Mouse (Mus musculus) limb, embryonic 11.5 days (tissue): ENCODE measurements around the gene Eif2ak2. TPM values are rescaled to one million over a fixed set of nuclear protein-coding genes. Genes with fewer than 3 reads are reported as not detected.

Experiments used
- ATAC-seq: fragments of 200-750 bp; cut with Nextera tagmentation; 2 replicates; pipeline ENCODE4 v1.8.0; 2017; ENCODE audit warnings: low read depth; ENCODE audit not compliant: insufficient number of reproducible peaks, low FRiP score, low TSS enrichment
- DNase-seq: peaks from one replicate; pipeline ENCODE4 v3.0.0-alpha.2; 2015; ENCODE audit warnings: low spot score
- H3K27ac ChIP-seq: fragments of 300-500 bp; sonication (generic); replicated peaks from 2 replicates; pipeline ENCODE4 v1.5.1; 2014; ENCODE audit warnings: low read depth, mild to moderate bottlenecking, low read length
- H3K27me3 ChIP-seq: fragments of 300-500 bp; sonication (generic); 2 replicates; pipeline ENCODE4 v1.6.1; 2014; ENCODE audit warnings: mild to moderate bottlenecking, low read length, mixed read lengths; ENCODE audit not compliant: control insufficient read depth, insufficient read depth
- H3K36me3 ChIP-seq: fragments of 300-500 bp; sonication (generic); 2 replicates; pipeline ENCODE4 v1.6.1; 2014; ENCODE audit warnings: mild to moderate bottlenecking, low read length, moderate library complexity, mixed read lengths; ENCODE audit not compliant: control insufficient read depth, insufficient read depth
- H3K4me1 ChIP-seq: fragments of 300-500 bp; sonication (generic); 2 replicates; pipeline ENCODE4 v1.6.1; 2014; ENCODE audit warnings: low read length, mixed read lengths; ENCODE audit not compliant: control insufficient read depth, insufficient read depth
- H3K4me2 ChIP-seq: fragments of 300-500 bp; sonication (generic); 2 replicates; pipeline ENCODE4 v1.6.1; 2014; ENCODE audit warnings: low read depth, mild to moderate bottlenecking, moderate library complexity; ENCODE audit not compliant: severe bottlenecking
- H3K4me3 ChIP-seq: fragments of 300-500 bp; sonication (generic); 2 replicates; pipeline ENCODE4 v1.5.1; 2014; ENCODE audit warnings: low read depth, low read length
- H3K9ac ChIP-seq: fragments of 300-500 bp; sonication (generic); 2 replicates; pipeline ENCODE4 v1.6.1; 2014; ENCODE audit warnings: mild to moderate bottlenecking, low read length
- H3K9me3 ChIP-seq: fragments of 300-500 bp; sonication (generic); 2 replicates; pipeline ENCODE4 v1.6.1; 2016; ENCODE audit warnings: low read length; ENCODE audit not compliant: control insufficient read depth
- WGBS: fragments of 180-500 bp; shearing (Covaris S2); extraction: QIAGEN DNeasy Blood & Tissue Kit; methylation state at CpG from one replicate; pipeline ENCODE4 v1.1.7; 2014; 5-methylcytosine and 5-hydroxymethylcytosine counted together
- polyA plus RNA-seq: library from polyadenylated mRNA; unstranded; fragments of >200 nt; fragmentation: Nextera tagmentation; extraction: Ambion mirVana; gene quantifications from 2 replicates; pipeline ENCODE4 v1.2.1, GENCODE M21; 2014

Eif2ak2 gene
- polyA plus RNA-seq, 1 experiment from 2014 or later: 8.6 TPM

DNA sequence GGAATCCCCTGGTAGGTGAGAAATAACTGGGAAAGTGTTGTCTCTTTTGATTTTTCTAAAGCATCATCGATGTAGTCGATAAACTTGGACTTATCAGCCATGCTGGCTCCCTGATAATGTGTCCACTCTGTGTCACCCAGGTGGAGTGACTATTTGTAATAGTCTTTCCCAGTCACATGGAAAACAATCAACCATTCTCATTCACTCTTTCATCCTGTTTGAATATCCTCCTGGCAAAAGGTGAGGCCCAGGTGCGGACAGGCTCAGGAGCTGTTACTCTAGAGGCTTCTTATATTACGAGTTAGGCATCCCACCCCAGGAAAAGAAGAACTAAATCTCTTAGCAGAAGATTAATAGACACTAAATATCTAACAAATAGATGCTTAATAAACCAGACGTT is 24.5 kb upstream of the Eif2ak2 start, which contains the start of gene Sult6b1:
TSS of gene Sult6b1 (minus strand) at position 101 of the 400 bp plus-strand sequence.
- Histone ChIP-seq H3K9ac (no peak within 1 kb of the TSS), H3K27me3 (no peaks in the 10 kb centered on the region), H3K4me1 (no peaks in the 10 kb centered on the region), H3K27ac (no peak within 1 kb of the TSS), H3K4me2 (no peak within 1 kb of the TSS), H3K9me3 (no peaks in the 10 kb centered on the region), H3K36me3 (no peaks in the 10 kb centered on the region), H3K4me3 (no peak within 1 kb of the TSS)
- DNase-seq: no peak
- ATAC-seq: no peak
- 85% methylated on average over 5 of the region's 5 CpGs for WGBS

DNA sequence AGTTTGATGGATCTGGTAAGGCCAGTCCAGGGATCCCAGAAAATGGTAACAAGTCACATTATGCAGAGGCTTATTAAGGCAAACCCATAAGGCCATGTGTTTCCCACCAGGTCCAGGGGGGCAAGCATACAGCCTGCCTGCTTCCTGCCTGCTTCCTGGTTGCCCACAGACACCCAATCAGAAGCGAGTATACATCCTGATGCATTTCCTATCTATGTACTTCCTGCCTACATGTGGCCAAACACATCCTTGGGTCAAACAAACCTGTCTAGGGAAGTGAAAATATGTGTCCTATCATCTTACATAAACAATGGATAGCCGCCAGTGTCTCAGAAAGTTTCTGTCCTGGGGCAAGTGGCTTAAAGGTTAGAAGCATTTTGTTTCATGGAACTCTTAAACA is 20.8 kb upstream of the Eif2ak2 start:
- Histone ChIP-seq H3K27ac (no peak overlapping the region), H3K4me1 (no peaks in the 10 kb centered on the region), H3K36me3 (no peaks in the 10 kb centered on the region), H3K27me3 (no peaks in the 10 kb centered on the region), H3K9me3 (no peaks in the 10 kb centered on the region), H3K4me2 (no peak overlapping the region), H3K9ac (no peak overlapping the region), H3K4me3 (no peak overlapping the region)
- DNase-seq (no peak), ATAC-seq (no peak)
- 83% methylated on average over 2 of the region's 2 CpGs for WGBS

DNA sequence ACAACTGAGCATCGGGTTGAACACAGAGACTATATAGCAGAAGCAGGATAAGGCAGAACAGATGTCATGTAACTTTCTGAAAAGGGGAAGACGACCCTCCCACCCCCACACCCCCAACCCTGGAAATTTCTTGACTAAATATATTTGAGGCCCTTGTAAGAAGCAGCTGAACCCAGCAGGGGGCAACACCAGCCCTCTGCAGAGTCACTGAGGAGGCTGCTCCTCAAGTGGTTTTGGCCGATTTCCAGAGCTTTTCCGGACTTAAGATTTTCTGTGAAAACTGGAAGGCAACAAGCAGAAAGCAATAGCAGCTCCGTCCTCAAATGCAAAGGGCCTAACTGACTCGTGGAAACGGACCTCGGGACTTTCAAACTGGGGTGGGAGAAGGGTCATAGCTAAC is 13.0 kb upstream of the Eif2ak2 start:
- no peak overlapping the region for H3K4me3 ChIP-seq
- H3K4me1 ChIP-seq: no peaks in the 10 kb centered on the region
- no peak overlapping the region for H3K4me2 ChIP-seq
- no peak overlapping the region for H3K9ac ChIP-seq
- ATAC-seq: no peak
- H3K36me3 ChIP-seq: no peaks in the 10 kb centered on the region
- DNase-seq: peak; percentile 39
- H3K27ac ChIP-seq: no peak overlapping the region
- H3K27me3 ChIP-seq: no peaks in the 10 kb centered on the region
- no peaks in the 10 kb centered on the region for H3K9me3 ChIP-seq
- 44% methylated on average over 8 of the region's 8 CpGs for WGBS

DNA sequence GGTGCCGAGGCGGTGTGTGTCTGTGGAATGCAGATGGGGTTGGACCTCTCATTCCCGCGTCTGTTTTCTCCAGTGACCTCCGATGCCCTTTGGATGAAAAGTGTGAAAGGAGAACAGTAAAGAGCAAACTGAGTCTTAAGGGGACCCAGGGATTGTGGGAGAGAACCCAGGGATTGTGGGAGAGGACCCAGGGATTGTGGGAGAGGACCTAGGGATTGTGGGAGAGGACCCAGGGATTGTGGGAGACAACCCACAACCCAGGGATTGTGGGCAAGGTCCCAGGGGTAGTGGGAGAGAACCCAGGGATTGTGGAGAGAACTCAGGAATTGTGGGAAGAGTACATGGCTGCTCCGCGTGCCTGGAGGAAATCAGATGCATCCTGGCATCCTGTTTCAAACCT is 12.6 kb upstream of the Eif2ak2 start:
- Histone ChIP-seq H3K4me3 (no peak overlapping the region), H3K27me3 (no peaks in the 10 kb centered on the region), H3K4me1 (no peaks in the 10 kb centered on the region), H3K27ac (no peak overlapping the region), H3K4me2 (no peak overlapping the region), H3K36me3 (no peaks in the 10 kb centered on the region), H3K9me3 (no peaks in the 10 kb centered on the region), H3K9ac (no peak overlapping the region)
- WGBS: 81% methylated on average over 7 of the region's 7 CpGs
- DNase-seq: no peak
- ATAC-seq: no peak

DNA sequence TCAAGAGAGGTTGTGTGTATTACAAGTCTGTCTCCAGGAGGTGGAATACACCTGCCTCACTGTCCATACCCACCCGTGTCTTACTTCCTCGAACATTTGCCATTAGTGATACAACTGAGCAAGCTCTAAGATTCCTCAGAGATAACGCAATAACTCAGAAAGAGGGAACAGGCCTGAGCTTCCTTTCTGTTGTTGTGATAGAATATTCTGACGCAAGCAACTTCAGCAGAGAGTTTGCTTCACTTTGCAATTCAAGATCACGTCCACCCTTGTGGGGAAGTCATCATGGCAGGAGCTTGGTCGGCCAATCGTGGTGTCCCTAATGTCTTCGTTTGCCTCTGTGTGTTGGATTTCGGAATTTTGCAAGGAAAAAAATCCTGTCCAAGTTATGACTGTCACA is 8.6 kb upstream of the Eif2ak2 start:
- H3K9ac ChIP-seq: no peak overlapping the region
- no peaks in the 10 kb centered on the region for H3K4me1 ChIP-seq
- H3K27me3 ChIP-seq: no peaks in the 10 kb centered on the region
- no peak overlapping the region for H3K27ac ChIP-seq
- no peak overlapping the region for H3K4me2 ChIP-seq
- WGBS: 79% methylated on average over 9 of the region's 9 CpGs
- DNase-seq: no peak
- no peaks in the 10 kb centered on the region for H3K36me3 ChIP-seq
- H3K9me3 ChIP-seq: no peaks in the 10 kb centered on the region
- H3K4me3 ChIP-seq: no peak overlapping the region
- ATAC-seq: no peak

DNA sequence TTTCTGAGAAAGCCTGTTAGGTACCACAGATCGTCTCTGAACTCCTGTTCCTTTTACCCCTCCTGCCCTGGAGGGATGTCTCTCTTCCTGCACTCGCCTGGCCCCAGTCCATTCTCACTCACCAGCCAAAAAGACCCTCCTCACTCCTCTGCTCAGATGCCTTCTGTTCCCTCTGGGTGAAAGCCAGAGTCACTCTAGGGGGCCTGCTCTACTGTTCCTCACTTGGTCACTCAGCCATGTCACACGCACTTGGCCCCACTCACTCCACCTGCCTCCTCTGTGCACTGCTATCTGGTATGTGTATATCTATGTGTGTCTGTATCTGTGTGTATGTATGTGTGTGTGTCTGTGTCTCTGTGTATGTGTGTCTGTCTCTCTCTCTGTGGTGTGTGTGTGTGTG is 6.8 kb upstream of the Eif2ak2 start:
- Histone ChIP-seq H3K4me3 (no peak overlapping the region), H3K9me3 (no peaks in the 10 kb centered on the region), H3K36me3 (no peaks in the 10 kb centered on the region), H3K27ac (no peak overlapping the region), H3K27me3 (no peaks in the 10 kb centered on the region), H3K4me1 (no peaks in the 10 kb centered on the region), H3K9ac (no peak overlapping the region), H3K4me2 (no peak overlapping the region)
- ATAC-seq (no peak), DNase-seq (no peak)
- WGBS: 56% methylated on average over 3 of the region's 3 CpGs

DNA sequence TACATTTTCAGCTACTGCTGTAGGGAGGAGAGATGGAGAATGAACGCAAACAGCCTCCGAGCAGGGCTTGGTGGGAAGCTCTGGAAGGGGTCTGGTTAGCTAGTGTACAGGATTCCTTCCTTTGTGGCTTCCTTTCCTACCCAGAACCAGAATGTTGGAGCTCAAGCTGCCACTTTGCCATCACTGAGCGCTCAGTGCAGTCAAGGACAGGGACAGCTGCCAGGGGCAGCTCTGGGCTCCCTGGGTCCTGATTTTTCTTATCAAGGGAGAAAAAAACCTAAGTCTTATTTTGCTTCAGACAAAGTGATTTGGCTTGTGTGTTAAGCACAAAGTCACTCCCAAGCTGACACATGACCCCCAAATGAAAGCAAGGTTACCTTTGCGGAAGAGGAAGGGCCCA is 6.2 kb upstream of the Eif2ak2 start:
- no peaks in the 10 kb centered on the region for H3K4me1 ChIP-seq
- no peak overlapping the region for H3K27ac ChIP-seq
- DNase-seq: no peak
- H3K4me2 ChIP-seq: no peak overlapping the region
- ATAC-seq: no peak
- WGBS: 86% methylated on average over 4 of the region's 4 CpGs
- no peak overlapping the region for H3K9ac ChIP-seq
- no peaks in the 10 kb centered on the region for H3K36me3 ChIP-seq
- H3K4me3 ChIP-seq: no peak overlapping the region
- no peaks in the 10 kb centered on the region for H3K9me3 ChIP-seq
- H3K27me3 ChIP-seq: no peaks in the 10 kb centered on the region

DNA sequence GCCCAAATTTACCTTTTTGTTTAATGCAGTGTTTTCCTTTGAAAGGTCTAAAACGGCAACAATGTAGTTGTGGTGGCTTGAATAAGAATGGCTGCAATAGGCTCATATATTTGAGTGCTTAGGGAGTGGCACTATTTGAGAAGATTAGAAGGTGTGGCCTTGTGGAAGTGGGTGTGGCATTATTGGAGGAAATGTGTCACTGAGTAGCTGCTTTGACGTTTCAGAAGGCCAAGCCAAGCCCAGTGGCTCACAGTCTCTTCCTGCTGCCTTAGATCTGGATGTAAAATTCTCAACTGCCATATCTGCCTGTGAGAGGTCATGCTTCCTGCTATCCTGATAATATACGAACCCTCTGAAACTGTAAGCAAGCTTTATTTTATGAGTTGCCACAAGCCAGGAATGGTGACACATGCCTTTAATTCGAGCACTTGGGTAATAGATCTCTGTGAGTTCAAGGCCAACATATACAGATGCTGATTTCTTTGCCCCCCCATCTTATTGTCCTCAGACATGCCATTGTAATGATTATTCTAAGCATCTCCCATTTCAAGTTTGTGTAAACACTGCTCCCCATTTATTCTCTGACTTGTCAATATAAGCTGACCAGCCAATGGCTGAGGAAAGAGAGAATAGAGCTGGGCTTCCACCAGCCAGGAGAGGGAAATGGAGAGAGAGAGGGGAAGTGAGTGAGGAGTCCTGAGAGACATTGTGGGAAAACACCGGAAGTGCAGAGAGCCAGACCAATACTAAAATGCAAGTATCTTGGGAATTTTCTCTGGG is 3.1 kb upstream of the Eif2ak2 start:
- ATAC-seq: no peak
- WGBS: 83% methylated on average over 5 of the region's 5 CpGs
- Histone ChIP-seq H3K4me2 (no peak overlapping the region), H3K4me3 (no peak overlapping the region), H3K4me1 (no peaks in the 10 kb centered on the region), H3K9me3 (no peaks in the 10 kb centered on the region), H3K27ac (no peak overlapping the region), H3K9ac (no peak overlapping the region), H3K36me3 (no peaks in the 10 kb centered on the region), H3K27me3 (no peaks in the 10 kb centered on the region)
- no peak for DNase-seq

DNA sequence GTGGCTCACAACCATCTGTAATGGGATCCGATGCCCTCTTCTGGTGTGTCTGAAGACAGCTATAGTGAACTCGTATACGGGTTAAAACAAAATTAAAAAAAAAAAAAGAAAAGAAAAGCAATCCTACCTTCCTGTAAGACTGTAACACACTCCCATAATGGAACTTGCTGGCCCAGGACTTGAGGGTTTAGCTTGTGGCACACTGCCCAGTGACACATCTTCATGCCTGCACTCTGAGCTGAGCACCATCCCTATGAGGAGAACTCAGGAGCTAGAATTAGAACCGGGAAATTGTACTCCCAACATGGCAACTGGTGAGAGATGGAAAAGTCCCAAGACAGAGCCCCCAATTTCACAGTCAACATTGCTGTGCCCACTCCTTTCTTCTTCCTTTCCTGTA is 918 bp upstream of the Eif2ak2 start:
- DNase-seq (no peak), ATAC-seq (no peak)
- WGBS: 90% methylated on average over 4 of the region's 4 CpGs
- H3K4me1 ChIP-seq: no peaks in the 10 kb centered on the region
- no peaks in the 10 kb centered on the region for H3K9me3 ChIP-seq
- H3K27ac ChIP-seq: no peak overlapping the region
- H3K9ac ChIP-seq: no peak overlapping the region
- no peak overlapping the region for H3K4me3 ChIP-seq
- H3K27me3 ChIP-seq: no peaks in the 10 kb centered on the region
- H3K4me2 ChIP-seq: no peak overlapping the region
- H3K36me3 ChIP-seq: no peaks in the 10 kb centered on the region
